Mouse (Mus musculus): ENCODE data around the gene Zg16. TPM values are rescaled to one million over a fixed set of nuclear protein-coding genes. Genes with fewer than 3 reads are reported as not detected.
"Not testable (repeated sequence)": the region's sequence is repeated elsewhere in the genome, so short reads cannot be mapped to it uniquely, and the experiment has no call there.

Zg16 gene
- total RNA-seq, 2 experiments from 2014 or later = not detected

- no peak for DNase-seq
- intact Hi-C loops (cut with DNase I; ENCODE audit: low total_unique reads) = loop anchor here (5.0 to 10.0 kb wide), 2 partner anchors 121 to 283 kb away; no protein-coding TSS in a partner anchor
Observed at GRCm38 (mm10) chr7:127105551-127105950, 18.4 kb upstream of the Zg16 start.

DNA sequence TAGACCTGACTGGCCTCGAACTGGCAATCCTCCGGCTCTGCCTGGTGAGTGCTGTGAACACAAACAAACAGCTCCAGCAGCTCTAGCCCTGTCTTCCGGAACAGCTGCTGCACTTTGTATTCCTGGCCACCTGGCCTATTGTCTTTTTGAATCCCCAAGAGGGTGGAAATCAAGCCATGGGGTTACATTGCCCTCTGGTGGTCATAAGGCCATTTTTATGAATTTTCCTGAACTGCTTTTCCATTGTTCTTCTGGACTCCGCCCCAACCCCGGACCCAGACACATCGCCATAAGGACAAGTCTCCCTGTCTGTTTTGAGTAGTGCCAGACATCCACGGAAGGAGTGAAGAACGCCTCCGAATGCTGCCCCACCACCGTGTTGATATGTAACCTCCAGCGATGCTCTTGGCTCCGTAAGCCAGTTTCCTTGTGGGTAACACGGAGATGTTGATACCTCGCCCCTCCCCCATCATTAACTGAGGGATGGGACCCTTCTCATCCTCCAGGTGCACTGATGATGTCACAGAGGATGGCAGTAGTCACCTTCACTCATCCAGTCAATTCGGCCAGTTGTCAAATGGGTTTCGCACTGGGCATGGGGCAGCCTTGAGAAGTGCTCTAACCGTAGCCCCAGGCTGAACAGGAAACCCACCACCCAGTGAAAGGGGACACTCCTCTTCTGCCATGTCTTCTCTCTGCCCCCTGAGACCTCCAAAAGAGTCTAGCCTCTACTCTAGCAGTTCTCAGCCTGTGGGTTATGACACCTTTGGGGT lies 17.6 kb upstream of the Zg16 start:
- intact Hi-C loops (cut with DNase I; ENCODE audit: low total_unique reads) = loop anchor here (5.0 to 10.0 kb wide), 2 partner anchors 120 to 282 kb away; no protein-coding TSS in a partner anchor
- DNase-seq = peak; percentile 52

GRCm38 (mm10) chr7:127103960-127104359 lies 16.8 kb upstream of the Zg16 start:
- intact Hi-C loops (cut with DNase I; ENCODE audit: low total_unique reads) = loop anchor here (10.0 kb wide), 1 partner anchor 119 kb away; no protein-coding TSS in a partner anchor
- DNase-seq = no peak

DNA sequence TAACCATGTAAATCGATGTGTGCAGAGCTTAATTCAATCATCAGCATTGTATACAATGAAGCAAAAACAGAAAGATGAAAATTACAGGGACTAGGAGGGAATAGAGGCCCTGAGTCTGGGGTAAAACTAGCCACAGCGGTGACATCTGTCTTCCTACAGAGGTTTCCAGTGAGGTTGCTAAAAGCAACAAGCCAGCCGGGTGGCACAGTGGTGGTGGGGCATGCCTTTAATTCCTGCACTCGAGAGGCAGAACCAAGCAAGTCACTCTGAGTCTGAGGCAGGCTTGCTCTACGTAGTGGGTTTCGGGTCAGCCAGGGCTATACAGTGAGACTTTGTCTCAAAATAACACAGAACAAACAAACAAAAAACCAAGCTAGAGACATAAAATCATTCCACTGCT lies 15.0 kb upstream of the Zg16 start:
- intact Hi-C loops (cut with DNase I; ENCODE audit: low total_unique reads) = loop anchor here (10.0 kb wide), 1 partner anchor 117 kb away; no protein-coding TSS in a partner anchor

DNA sequence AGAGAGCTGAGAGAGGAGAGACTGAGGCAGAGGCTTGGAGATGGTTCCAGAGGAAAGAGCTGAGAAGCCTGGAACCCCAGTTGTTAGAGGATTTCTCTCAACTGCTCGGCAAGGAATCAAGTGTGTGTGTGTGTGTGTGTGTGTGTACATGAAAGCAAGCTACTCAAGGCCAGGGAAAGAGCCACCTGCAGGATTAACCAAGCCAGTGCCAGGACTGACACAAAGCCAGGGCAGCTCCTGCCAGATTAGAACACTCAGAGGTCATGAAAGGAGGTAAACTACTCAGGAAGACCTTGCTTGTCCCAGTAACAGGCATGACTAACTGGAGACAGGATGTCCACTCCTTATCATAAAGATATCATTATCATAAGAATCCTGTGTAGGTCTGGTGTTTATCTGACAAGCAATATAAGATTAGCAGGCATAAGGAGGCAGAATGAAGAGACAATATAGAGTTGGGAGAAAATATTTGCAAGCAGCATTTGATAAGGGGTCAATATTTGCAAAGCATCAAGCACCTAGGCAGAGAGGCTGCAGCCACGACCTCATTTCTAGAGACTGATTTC lies 14.4 kb upstream of the Zg16 start:
- DNase-seq = no peak
- intact Hi-C loops (cut with DNase I; ENCODE audit: low total_unique reads) = loop anchor here (10.0 kb wide), 1 partner anchor 117 kb away; no protein-coding TSS in a partner anchor

More for the DNA sequence above, 15.0 kb upstream of the Zg16 start:
- DNase-seq = no peak

GRCm38 (mm10) chr7:127099528-127099927 lies 12.4 kb upstream of the Zg16 start:
- DNase-seq = no peak
- intact Hi-C loops (cut with DNase I; ENCODE audit: low total_unique reads) = no loop called here

- intact Hi-C loops (cut with DNase I; ENCODE audit: low total_unique reads) = no loop called here
- no peak for DNase-seq
Observed at GRCm38 (mm10) chr7:127098950-127099349, 11.8 kb upstream of the Zg16 start.

DNA sequence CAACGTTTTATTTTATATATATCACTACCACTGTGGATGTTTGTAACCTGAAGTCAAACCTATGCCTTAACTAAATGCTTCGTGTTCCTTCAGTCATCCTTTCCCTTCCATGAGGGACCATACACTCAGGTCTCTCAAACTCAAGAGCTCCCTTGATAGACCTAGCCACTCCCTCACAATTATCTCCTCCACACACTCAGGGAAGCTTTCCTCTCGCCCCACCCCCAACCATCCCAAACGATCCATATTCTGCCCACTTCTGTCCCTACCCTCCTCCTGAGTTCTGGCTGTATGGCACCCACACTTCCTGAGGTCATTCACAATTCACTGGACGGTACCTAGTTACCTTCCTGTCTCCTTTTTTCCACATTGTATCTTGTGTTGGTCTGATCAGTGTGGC lies 11.4 kb upstream of the Zg16 start:
- DNase-seq = no peak
- intact Hi-C loops (cut with DNase I; ENCODE audit: low total_unique reads) = no loop called here

- no peak for DNase-seq
- intact Hi-C loops (cut with DNase I; ENCODE audit: low total_unique reads) = no loop called here
Observed at GRCm38 (mm10) chr7:127096456-127096855, 9.3 kb upstream of the Zg16 start.

GRCm38 (mm10) chr7:127093914-127094313 lies 6.8 kb upstream of the Zg16 start:
- no peak for DNase-seq
- intact Hi-C loops (cut with DNase I; ENCODE audit: low total_unique reads) = no loop called here

DNA sequence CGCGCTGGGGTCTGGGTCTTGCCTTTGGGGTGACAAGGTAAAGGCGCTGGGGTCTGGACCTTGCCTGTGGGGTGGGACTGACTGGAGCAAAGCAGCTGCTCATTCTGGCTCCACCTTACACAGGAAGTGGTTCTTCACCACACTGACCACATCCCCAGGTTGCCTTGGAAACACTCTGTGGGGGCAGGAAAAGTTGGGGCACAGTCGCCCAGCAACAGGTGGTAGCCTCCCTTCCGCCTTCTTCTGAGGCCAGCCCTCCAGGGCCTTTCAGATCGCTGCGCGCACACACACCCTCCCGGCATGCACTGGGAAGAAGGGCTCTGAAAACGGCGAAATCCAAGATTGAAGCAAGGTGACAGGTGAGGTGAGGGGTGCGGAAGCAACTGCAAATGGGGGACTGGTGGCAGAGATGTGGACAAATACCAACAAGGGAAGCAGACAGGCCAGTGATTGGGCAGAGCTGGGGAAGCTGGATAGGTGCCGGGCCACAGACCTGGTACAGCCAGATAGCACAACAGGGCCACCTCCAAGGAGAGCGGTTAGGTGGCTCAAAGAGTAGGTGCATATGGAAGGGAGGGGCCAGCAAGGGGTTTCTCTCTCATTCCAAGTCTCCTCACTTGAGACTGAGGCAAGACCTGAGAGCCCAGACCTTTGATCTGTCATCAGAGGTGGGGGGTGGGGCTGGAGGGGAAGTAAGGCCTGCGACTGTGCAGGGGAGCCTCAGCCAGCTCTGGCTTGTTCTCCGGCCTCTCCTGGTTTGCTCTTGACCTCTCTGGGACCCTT lies 4.2 kb upstream of the Zg16 start, which contains the start of gene AI467606:
Gene AI467606, plus strand, starts transcription at position 246 of the 783 bp plus-strand sequence.
- intact Hi-C loops (cut with DNase I; ENCODE audit: low total_unique reads) = no loop called here
- no peak for DNase-seq

- intact Hi-C loops (cut with DNase I; ENCODE audit: low total_unique reads) = no loop called here
- DNase-seq = no peak
Observed at GRCm38 (mm10) chr7:127090154-127091113, 3.3 kb upstream of the Zg16 start.

- intact Hi-C loops (cut with DNase I; ENCODE audit: low total_unique reads) = no loop called here
- no peak for DNase-seq
Observed at GRCm38 (mm10) chr7:127088901-127089845, 2.0 kb upstream of the Zg16 start.

DNA sequence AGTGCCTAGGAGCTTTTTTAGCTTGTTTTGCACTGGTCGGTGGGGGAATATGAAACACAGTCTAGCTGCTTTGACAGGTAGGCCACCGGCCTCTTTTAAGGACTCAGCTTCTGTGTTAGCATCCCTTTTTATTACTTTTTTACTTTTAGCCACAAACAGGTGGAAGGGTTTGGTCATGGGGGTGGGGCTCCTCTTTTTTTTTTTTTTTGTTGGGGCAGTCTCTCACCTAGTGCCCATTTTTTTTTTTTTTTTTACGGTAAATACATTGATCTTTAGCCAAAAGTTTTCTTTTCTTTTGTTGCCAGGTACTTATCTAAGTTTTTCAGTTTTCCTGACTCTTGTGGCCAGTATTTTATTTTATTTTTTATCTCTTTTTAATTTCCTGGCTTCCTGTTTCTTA lies 955 bp upstream of the Zg16 start:
- no peak for DNase-seq
- intact Hi-C loops (cut with DNase I; ENCODE audit: low total_unique reads) = no loop called here

- intact Hi-C loops (cut with DNase I; ENCODE audit: low total_unique reads); DNase-seq: not testable (repeated sequence)
Observed at GRCm38 (mm10) chr7:127085751-127086150, 1.4 kb downstream of the Zg16 start.

- intact Hi-C loops (cut with DNase I; ENCODE audit: low total_unique reads) = no loop called here
- no peak for DNase-seq
Observed at GRCm38 (mm10) chr7:127084794-127085193, 2.3 kb downstream of the Zg16 start.

- intact Hi-C loops (cut with DNase I; ENCODE audit: low total_unique reads) = no loop called here
- DNase-seq = no peak
Observed at GRCm38 (mm10) chr7:127083689-127084088, 3.4 kb downstream of the Zg16 start.

DNA sequence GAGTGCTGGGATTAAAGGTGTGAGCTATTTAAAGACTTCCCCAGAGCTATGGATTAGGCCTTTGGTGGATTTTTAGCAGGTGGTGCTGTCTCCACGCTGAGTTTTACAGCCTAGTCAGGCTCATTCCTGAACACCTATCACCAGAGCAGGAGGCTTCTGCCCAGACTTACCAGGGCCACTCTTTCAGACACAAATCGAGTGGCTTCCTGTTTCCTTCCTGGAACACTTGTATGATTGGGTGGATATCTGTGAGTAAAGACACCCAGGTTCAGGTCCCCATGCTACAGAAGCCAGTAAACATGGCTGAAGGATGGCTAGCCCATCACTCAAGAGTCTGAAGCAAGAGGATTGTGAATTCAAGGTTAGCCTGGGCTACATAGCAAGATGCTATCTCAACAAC lies 4.1 kb downstream of the Zg16 start:
- intact Hi-C loops (cut with DNase I; ENCODE audit: low total_unique reads) = no loop called here
- DNase-seq = no peak
